Mouse (Mus musculus): ENCODE results near the gene Ube2u.
"Not testable (repeated sequence)": the region's sequence is repeated elsewhere in the genome, so short reads cannot be mapped to it uniquely, and the experiment has no call there.

The Ube2u gene

GRCm38 (mm10) chr4:100478592-100479321 is at the start of gene Ube2u:
Ube2u (plus strand) TSS chr4:100478849.
- DNase-seq (ENCODE audit: low read depth in 1 of 2, low spot score in 2 of 2): no peak

GRCm38 (mm10) chr4:100429371-100429900 is 49.2 kb upstream of the Ube2u start:
- no peak for DNase-seq (ENCODE audit: low read depth in 1 of 2, low spot score in 2 of 2)

- no peak for DNase-seq (ENCODE audit: low read depth in 1 of 2, low spot score in 2 of 2)
These were observed 43.1 kb upstream of the Ube2u start for GRCm38 (mm10) chr4:100435281-100436168.

- no peak for DNase-seq (ENCODE audit: low read depth in 1 of 2, low spot score in 2 of 2)
These were observed 42.5 kb upstream of the Ube2u start for GRCm38 (mm10) chr4:100436169-100436547.

GRCm38 (mm10) chr4:100446897-100447296 is 31.8 kb upstream of the Ube2u start:
- no peak for DNase-seq (ENCODE audit: low read depth in 1 of 2, low spot score in 2 of 2)

GRCm38 (mm10) chr4:100462493-100463120 is 16.0 kb upstream of the Ube2u start:
- no peak for DNase-seq (ENCODE audit: low read depth in 1 of 2, low spot score in 2 of 2)

GRCm38 (mm10) chr4:100488447-100488846 is 9.8 kb downstream of the Ube2u start:
- DNase-seq (ENCODE audit: low read depth in 1 of 2, low spot score in 2 of 2): no peak

GRCm38 (mm10) chr4:100495176-100495575 is 16.5 kb downstream of the Ube2u start:
- DNase-seq (ENCODE audit: low read depth in 1 of 2, low spot score in 2 of 2): no peak

- no peak for DNase-seq (ENCODE audit: low read depth in 1 of 2, low spot score in 2 of 2)
These were observed 17.9 kb downstream of the Ube2u start for GRCm38 (mm10) chr4:100496521-100496920.

- no peak for DNase-seq (ENCODE audit: low read depth in 1 of 2, low spot score in 2 of 2)
These were observed 19.5 kb downstream of the Ube2u start for GRCm38 (mm10) chr4:100498192-100498591.

- not testable (repeated sequence) for DNase-seq (ENCODE audit: low read depth in 1 of 2, low spot score in 2 of 2)
These were observed 20.5 kb downstream of the Ube2u start for GRCm38 (mm10) chr4:100499037-100499601.

GRCm38 (mm10) chr4:100503337-100503736 is 24.7 kb downstream of the Ube2u start:
- no peak for DNase-seq (ENCODE audit: low read depth in 1 of 2, low spot score in 2 of 2)

- no peak for DNase-seq (ENCODE audit: low read depth in 1 of 2, low spot score in 2 of 2)
These were observed 39.0 kb downstream of the Ube2u start for GRCm38 (mm10) chr4:100517646-100518045.

- DNase-seq (ENCODE audit: low read depth in 1 of 2, low spot score in 2 of 2): no peak
These were observed 43.9 kb downstream of the Ube2u start for GRCm38 (mm10) chr4:100522534-100522933.

- DNase-seq (ENCODE audit: low read depth in 1 of 2, low spot score in 2 of 2): no peak
These were observed 46.1 kb downstream of the Ube2u start for GRCm38 (mm10) chr4:100524741-100525140.

GRCm38 (mm10) chr4:100526296-100526695 is 47.6 kb downstream of the Ube2u start:
- no peak for DNase-seq (ENCODE audit: low read depth in 1 of 2, low spot score in 2 of 2)

- DNase-seq (ENCODE audit: low read depth in 1 of 2, low spot score in 2 of 2): no peak
These were observed 48.4 kb downstream of the Ube2u start for GRCm38 (mm10) chr4:100527086-100527485.

- no peak for DNase-seq (ENCODE audit: low read depth in 1 of 2, low spot score in 2 of 2)
These were observed 48.9 kb downstream of the Ube2u start for GRCm38 (mm10) chr4:100527554-100528001.

GRCm38 (mm10) chr4:100533607-100534006 is 55.0 kb downstream of the Ube2u start:
- no peak for DNase-seq (ENCODE audit: low read depth in 1 of 2, low spot score in 2 of 2)

- DNase-seq (ENCODE audit: low read depth in 1 of 2, low spot score in 2 of 2): no peak
These were observed 56.3 kb downstream of the Ube2u start for GRCm38 (mm10) chr4:100534946-100535345.

- no peak for DNase-seq (ENCODE audit: low read depth in 1 of 2, low spot score in 2 of 2)
These were observed 59.2 kb downstream of the Ube2u start for GRCm38 (mm10) chr4:100537898-100538297.

Data from monocyte, adult 2 months (primary cell).